In the genomic region with DNA sequence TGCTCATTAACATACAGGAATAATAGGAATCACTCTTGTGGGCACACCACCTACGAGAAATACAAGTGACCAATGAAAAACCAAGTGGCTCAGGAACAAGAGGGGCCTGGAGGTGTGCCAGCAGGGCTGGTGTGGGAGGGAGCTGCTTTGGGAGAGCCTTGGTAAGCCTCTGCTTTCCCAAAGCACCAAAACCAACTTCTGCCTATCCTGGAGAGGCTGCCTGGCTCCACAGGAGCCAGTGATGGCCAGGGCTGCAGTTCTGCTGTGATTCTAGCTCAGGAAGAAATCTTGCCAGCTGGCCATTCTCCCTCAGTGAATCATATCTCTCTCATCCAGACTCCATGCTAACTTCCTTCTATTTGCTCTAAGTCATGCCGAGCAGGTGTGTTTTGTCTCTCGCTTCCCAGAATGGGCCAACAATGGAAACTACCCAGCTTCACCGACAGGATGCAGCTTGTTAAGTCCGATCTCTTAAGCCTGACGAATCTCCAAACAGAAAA, we compare ENCODE assay signal across 8 mouse cellular contexts. TPM values are rescaled to one million over a fixed set of nuclear protein-coding genes. Genes with fewer than 3 reads are reported as not detected.
A peak's percentile ranks its signal among the peaks of the same experiment; 100 is the strongest.
DNase-seq lines count a peak whose midpoint lies in the region; ATAC-seq and TF ChIP-seq lines count a peak whose summit lies in the region.

No protein-coding gene starts in this region.

- peak; percentile 49; the same call in 1 of the 2 replicates for ATAC-seq in hindbrain, embryonic 11.5 days (ENCODE audit: low FRiP score)
- ATAC-seq in midbrain, postnatal 0 days (ENCODE audit: low FRiP score): peak; percentile 64

- H3K9ac ChIP-seq in CH12.LX (ENCODE audit: insufficient read depth, low read depth): no peak overlapping the region
- no peak overlapping the region for H3K9ac ChIP-seq in hindbrain, embryonic 11.5 days (ENCODE audit: low read depth, low read length)
- no peak overlapping the region for H3K9ac ChIP-seq in midbrain, postnatal 0 days (replicated peaks; ENCODE audit: low read length, poor library complexity, severe bottlenecking)

- no peak for TF ChIP-seq CTCF in CH12.LX (conservative IDR thresholded peaks at IDR 0.05 in 1 of 2, IDR thresholded peaks at IDR 0.05 in 1 of 2; ENCODE audit: low read depth in 2 of 2, low read length in 2 of 2)
- TF ChIP-seq CTCF in midbrain, postnatal 0 days (IDR thresholded peaks at IDR 0.05): peak; percentile 25; the same call in 1 of the 2 replicates

- H3K27ac ChIP-seq in CH12.LX (ENCODE audit: insufficient read depth, low read depth): no peak overlapping the region
- no peak overlapping the region for H3K27ac ChIP-seq in hindbrain, embryonic 11.5 days (ENCODE audit: low read depth, low read length)
- H3K27ac ChIP-seq in midbrain, postnatal 0 days (ENCODE audit: low read depth, low read length): peak overlapping the region; percentile 67

- H3K36me3 ChIP-seq in CH12.LX (replicated peaks in 1 of 2; ENCODE audit: control insufficient read depth in 1 of 2, insufficient read depth in 1 of 2, low read length in 1 of 2): no peaks in the 10 kb centered on the region
- H3K36me3 ChIP-seq in hindbrain, embryonic 11.5 days (ENCODE audit: control insufficient read depth, insufficient read depth, low read length): 0 out of 2 replicates have a peak, but pooled peaks cover 3% of the 10 kb centered on the region
- peaks cover 20% of the 10 kb centered on the region; the same call in 1 of the 2 replicates for H3K36me3 ChIP-seq in midbrain, postnatal 0 days (ENCODE audit: insufficient read depth, low read length)

- no peak for DNase-seq in CH12.LX (ENCODE audit: extremely low read depth)
- DNase-seq in cerebellum, adult 18-20 months: peak; percentile 88 to 92
- DNase-seq in gastrocnemius, adult 8-10 months (ENCODE audit: low spot score in 2 of 2): peak; percentile 59 to 68
- DNase-seq in hindbrain, embryonic 11.5 days (ENCODE audit: low spot score): no peak
- peak; percentile 44 for DNase-seq in left cerebral cortex, adult 11 months (ENCODE audit: low spot score)
- DNase-seq in midbrain, postnatal 0 days (ENCODE audit: low spot score): peak; percentile 87
- no peak for DNase-seq in embryo, embryonic 9.5 days (ENCODE audit: extremely low spot score)
- no peak for DNase-seq in spleen, adult 18-20 months

- no peak for TF ChIP-seq EP300 in CH12.LX (IDR thresholded peaks at IDR 0.05; ENCODE audit: low read length)

- H3K27me3 ChIP-seq in CH12.LX (replicated peaks): no peaks in the 10 kb centered on the region
- H3K27me3 ChIP-seq in hindbrain, embryonic 11.5 days (ENCODE audit: control insufficient read depth, insufficient read depth, low read length): no peaks in the 10 kb centered on the region
- H3K27me3 ChIP-seq in midbrain, postnatal 0 days (ENCODE audit: insufficient read depth, low read length): no peaks in the 10 kb centered on the region

- no peak overlapping the region for H3K4me3 ChIP-seq in CH12.LX (replicated peaks in 1 of 3; ENCODE audit: low read depth in 2 of 3, low read length in 2 of 3, poor library complexity in 1 of 3)
- no peak overlapping the region for H3K4me3 ChIP-seq in hindbrain, embryonic 11.5 days (ENCODE audit: low read depth, low read length)
- H3K4me3 ChIP-seq in midbrain, postnatal 0 days (ENCODE audit: low read depth, low read length): no peak overlapping the region

- peaks cover 3 to 7% of the 10 kb centered on the region in 2 experiments; a peak in 3 of 4 replicates for H3K4me1 ChIP-seq in CH12.LX (ENCODE audit: control insufficient read depth in 1 of 2, insufficient read depth in 2 of 2)
- H3K4me1 ChIP-seq in hindbrain, embryonic 11.5 days (replicated peaks; ENCODE audit: control insufficient read depth, insufficient read depth, low read length): no peaks in the 10 kb centered on the region
- H3K4me1 ChIP-seq in midbrain, postnatal 0 days (ENCODE audit: insufficient read depth, low read length): no peaks in the 10 kb centered on the region

- no peaks in the 10 kb centered on the region for H3K9me3 ChIP-seq in CH12.LX (replicated peaks; ENCODE audit: low read length)
- H3K9me3 ChIP-seq in hindbrain, embryonic 11.5 days (ENCODE audit: control insufficient read depth, low read length): no peaks in the 10 kb centered on the region
- no peaks in the 10 kb centered on the region for H3K9me3 ChIP-seq in midbrain, postnatal 0 days (ENCODE audit: low read length)

- H3K4me2 ChIP-seq in CH12.LX (ENCODE audit: insufficient read depth, low read depth, poor library complexity, severe bottlenecking): 0 out of 2 replicates have a peak overlapping the region, but pooled peaks have one; percentile 14
- no peak overlapping the region for H3K4me2 ChIP-seq in hindbrain, embryonic 11.5 days (replicated peaks; ENCODE audit: low read depth, low read length)
- H3K4me2 ChIP-seq in midbrain, postnatal 0 days (ENCODE audit: low read depth, low read length, poor library complexity, severe bottlenecking): no peak overlapping the region; the same call in 1 of the 2 replicates

- 76% methylated on average over 6 of the region's 6 CpGs for WGBS in hindbrain, embryonic 11.5 days
- 33% methylated on average over 6 of the region's 6 CpGs for WGBS in midbrain, postnatal 0 days

- no peak for TF ChIP-seq RAD21 in CH12.LX (IDR thresholded peaks at IDR 0.05; ENCODE audit: low read depth, low read length)

- dilution Hi-C loops in CH12.LX (cut with MboI; ENCODE audit: extremely low pct_ligation_motif_present, extremely low pct_unique_long_range_greater_than_20kb, low sequenced_read_pairs): no loop called here

- no peak for TF ChIP-seq POLR2A in CH12.LX (IDR thresholded peaks at IDR 0.05; ENCODE audit: low read depth, low read length)

- no peaks in the 10 kb centered on the region for H3K79me2 ChIP-seq in CH12.LX (replicated peaks; ENCODE audit: control insufficient read depth, extremely low read depth, insufficient read depth, poor library complexity, severe bottlenecking)

- in situ Hi-C loops in CH12.LX (cut with MboI; ENCODE audit: low pct_ligation_motif_present, low pct_unique_long_range_greater_than_20kb, low sequenced_read_pairs): no loop called here

TF ChIP-seq in CH12.LX, 34 proteins besides CTCF, POLR2A, EP300 and RAD21:
- no peak for TF ChIP-seq JUN (IDR thresholded peaks at IDR 0.05; ENCODE audit: insufficient read depth, low read depth, low read length)
- TF ChIP-seq ZMIZ1 (IDR thresholded peaks at IDR 0.05; ENCODE audit: low read depth, low read length): no peak
- no peak for TF ChIP-seq USF1 (IDR thresholded peaks at IDR 0.05; ENCODE audit: low read depth, low read length)
- TF ChIP-seq SIN3A (IDR thresholded peaks at IDR 0.05; ENCODE audit: low read length): no peak
- TF ChIP-seq BHLHE40 (IDR thresholded peaks at IDR 0.05; ENCODE audit: low read depth, low read length): no peak
- no peak for TF ChIP-seq UBTF (IDR thresholded peaks at IDR 0.05; ENCODE audit: low read depth, low read length)
- no peak for TF ChIP-seq RCOR1 (conservative IDR thresholded peaks at IDR 0.05; ENCODE audit: low read depth, low read length)
- TF ChIP-seq MXI1 (IDR thresholded peaks at IDR 0.05; ENCODE audit: low read depth, low read length): no peak
- TF ChIP-seq IRF4 (IDR thresholded peaks at IDR 0.05; ENCODE audit: low read depth, low read length): no peak
- no peak for TF ChIP-seq ETS1 (conservative IDR thresholded peaks at IDR 0.05; ENCODE audit: low read depth, low read length)
- no peak for TF ChIP-seq ZKSCAN1 (IDR thresholded peaks at IDR 0.05; ENCODE audit: borderline replicate concordance, low read depth, low read length)
- no peak for TF ChIP-seq JUND (conservative IDR thresholded peaks at IDR 0.05; ENCODE audit: low read depth, low read length)
- TF ChIP-seq HCFC1 (IDR thresholded peaks at IDR 0.05; ENCODE audit: low read depth, low read length): no peak
- TF ChIP-seq TBP (conservative IDR thresholded peaks at IDR 0.05; ENCODE audit: low read depth, low read length): no peak
- TF ChIP-seq CHD1 (IDR thresholded peaks at IDR 0.05; ENCODE audit: low read depth, low read length): no peak
- no peak for TF ChIP-seq ZNF384 (IDR thresholded peaks at IDR 0.05; ENCODE audit: low read depth, low read length)
- no peak for TF ChIP-seq KAT2A (IDR thresholded peaks at IDR 0.05; ENCODE audit: insufficient replicate concordance, low read length)
- no peak for TF ChIP-seq CHD2 (IDR thresholded peaks at IDR 0.05; ENCODE audit: low read length)
- TF ChIP-seq ZC3H11A (IDR thresholded peaks at IDR 0.05; ENCODE audit: low read depth, low read length): no peak

RNA-seq across cellular contexts. Expression of a gene that starts 49.2 kb away (rescaled TPM):
- total RNA-seq in CH12.LX (2012; rRNA removed) (not detected in 2 replicates), CH12.LX (2014; rRNA removed) (not detected in 2 replicates)
- polyA plus RNA-seq in CH12.LX (2012; ENCODE audit: insufficient read length, low read depth): not detected in 2 replicates
- 10 to 100 TPM in 1 of 4 experiments, 1 to 10 TPM in 3; 7.5 to 10.3 (median 8.8) TPM for total RNA-seq in gastrocnemius, adult 8-10 months (2022)
- 62.6 and 73.4 TPM in 2 replicates for polyA plus RNA-seq in hindbrain, embryonic 11.5 days (2014; fragmentation: Nextera tagmentation; extraction: Ambion mirVana)
- 75.6 and 78.8 TPM in 2 replicates for total RNA-seq in midbrain, postnatal 0 days (2014; rRNA removed)
- polyA plus RNA-seq in midbrain, postnatal 0 days (2015; fragmentation: Nextera tagmentation; extraction: Ambion mirVana): 49.1 and 52.5 TPM in 2 replicates

RNA-seq across cellular contexts. Expression of a gene that starts 55.4 kb away (rescaled TPM):
- total RNA-seq in CH12.LX (2012; rRNA removed) (3.5 and 4.7 TPM in 2 replicates), CH12.LX (2014; rRNA removed) (3.0 and 3.3 TPM in 2 replicates)
- polyA plus RNA-seq in CH12.LX (2012; ENCODE audit: insufficient read length, low read depth): 4.1 and 4.9 TPM in 2 replicates
- total RNA-seq in gastrocnemius, adult 8-10 months (2022): 10 to 100 TPM; 14.9 to 18.5 (median 17.3) TPM
- polyA plus RNA-seq in hindbrain, embryonic 11.5 days (2014; fragmentation: Nextera tagmentation; extraction: Ambion mirVana): 12.2 and 12.5 TPM in 2 replicates
- total RNA-seq in midbrain, postnatal 0 days (2014; rRNA removed): 9.4 and 14.2 TPM in 2 replicates
- 11.3 and 11.8 TPM in 2 replicates for polyA plus RNA-seq in midbrain, postnatal 0 days (2015; fragmentation: Nextera tagmentation; extraction: Ambion mirVana)

Comparison
In these comparisons a context has a peak if more than half of its experiments do, and no peak if none do; other contexts are left out.
1. DNase-seq: peak in cerebellum, adult 18-20 months (2 of 2), gastrocnemius, adult 8-10 months (2 of 2), left cerebral cortex, adult 11 months (single experiment) and midbrain, postnatal 0 days (single experiment); none in CH12.LX (single experiment), hindbrain, embryonic 11.5 days (single experiment), embryo, embryonic 9.5 days (single experiment) and spleen, adult 18-20 months (0 of 2).
2. RNA of a gene that starts 49.2 kb away (total RNA-seq): 75.6 to 78.8 TPM in midbrain, postnatal 0 days and 7.5 to 10.3 TPM in gastrocnemius, adult 8-10 months; not detected in CH12.LX; every median in the first group is over 4 times any median in the second.